Mouse (Mus musculus) lung, postnatal 0 days (tissue): ENCODE measurements at regions not wholly inside any gene's neighbourhood (a gene's known extent, or its start where the extent isn't known, plus 50 kb on each side); places are given as distances from the start of the nearest gene placed in this dataset.

Experiments
- CTCF ChIP-seq: IDR thresholded peaks from 2 replicates; pipeline ENCODE4 v1.5.1; 2016; ENCODE audit warnings: antibody characterized with exemption, mild to moderate bottlenecking
- EP300 ChIP-seq: IDR thresholded peaks from 2 replicates; pipeline ENCODE4 v1.6.1; 2016; ENCODE audit warnings: antibody characterized with exemption, mild to moderate bottlenecking, control low read depth

DNA sequence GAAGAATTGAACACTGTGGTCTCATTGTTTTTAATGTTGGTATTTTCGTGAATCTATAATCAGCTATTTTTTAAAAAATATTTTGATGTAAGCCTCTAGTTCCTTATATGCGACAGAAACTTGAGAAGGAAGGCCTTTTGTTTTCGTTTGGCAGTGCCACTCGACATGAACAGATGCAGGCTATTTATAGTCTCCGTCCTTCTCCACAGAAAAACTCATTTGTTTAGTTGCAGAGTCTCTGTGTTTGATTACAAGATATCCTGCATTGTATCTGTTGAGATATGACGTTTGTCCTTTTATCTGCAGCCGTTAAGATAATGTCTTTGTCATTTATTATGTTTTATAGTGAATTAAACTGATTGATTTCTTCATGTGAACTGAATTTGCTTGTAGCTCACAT lies 116.7 kb downstream of the Dhrs2 start:
- no peak for TF ChIP-seq CTCF
- peak; percentile 60; the same call in 1 of the 2 replicates for TF ChIP-seq EP300
